Mouse (Mus musculus): ENCODE results near the gene Snrnp48. TPM values are rescaled to one million over a fixed set of nuclear protein-coding genes. Genes with fewer than 3 reads are reported as not detected.

Gene Snrnp48
- total RNA-seq (2014; rRNA removed) (7.8 and 10.4 TPM in 2 replicates), polyA plus RNA-seq (2015; fragmentation: Nextera tagmentation; extraction: Ambion mirVana) (17.7 and 23.0 TPM in 2 replicates)

DNA sequence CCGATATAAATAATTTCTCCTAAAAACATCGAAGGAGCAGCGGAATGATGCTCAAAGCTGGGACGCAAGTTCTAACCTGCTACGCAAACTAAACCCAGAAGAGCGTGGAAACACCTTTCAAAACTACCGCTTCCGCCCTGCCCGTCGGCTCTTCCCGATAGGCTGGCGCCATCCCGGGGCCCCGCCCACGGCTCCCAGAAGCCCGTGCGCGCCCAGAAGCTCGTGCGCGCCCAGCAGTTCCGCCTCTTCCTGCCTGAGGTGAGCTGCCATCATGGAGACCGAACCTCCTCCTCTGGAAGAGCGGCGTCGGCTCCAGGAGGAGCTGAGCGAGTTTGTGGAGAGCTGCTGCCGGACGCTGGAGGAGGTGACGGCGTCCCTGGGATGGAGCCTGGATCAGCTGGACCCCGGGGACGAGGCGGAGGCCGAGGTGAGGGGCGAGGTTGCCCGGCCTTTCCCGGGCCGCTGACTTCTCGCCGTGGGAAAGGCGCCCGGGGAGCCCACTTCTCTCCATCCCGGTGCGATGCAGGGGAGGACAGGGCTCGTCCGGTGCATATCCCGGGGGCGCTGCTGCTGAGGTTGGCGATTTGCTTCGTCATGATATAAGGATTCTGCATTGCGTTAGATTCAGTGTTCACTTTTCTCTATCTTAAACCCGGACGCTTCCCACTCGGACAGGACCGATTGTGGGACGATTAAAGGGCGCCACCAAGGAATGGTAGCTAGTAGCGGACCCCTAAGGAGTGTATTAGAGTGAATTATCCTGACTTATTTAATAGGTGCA, at the start of gene Snrnp48:
TSS of gene Snrnp48 (plus strand) at position 237 of the 781 bp plus-strand sequence.
- Histone ChIP-seq H3K9me3 (ENCODE audit: low read length) (no peaks in the 10 kb centered on the region), H3K4me2 (ENCODE audit: low read depth, low read length) (peak within 1 kb of the TSS; percentile 78), H3K4me3 (ENCODE audit: low read length) (peak within 1 kb of the TSS; percentile 92), H3K4me1 (ENCODE audit: insufficient read depth, low read length) (0 out of 2 replicates have a peak, but pooled peaks cover 3% of the 10 kb centered on the region), H3K27ac (peak within 1 kb of the TSS; percentile 90), H3K27me3 (ENCODE audit: insufficient read depth, low read length) (no peaks in the 10 kb centered on the region), H3K36me3 (ENCODE audit: insufficient read depth, low read length) (no peaks in the 10 kb centered on the region), H3K9ac (replicated peaks; ENCODE audit: low read length) (peak within 1 kb of the TSS; percentile 80)
- peak; percentile 100 for ATAC-seq
- WGBS = 1% methylated on average over 59 of the region's 59 CpGs
- no peak for TF ChIP-seq CTCF (IDR thresholded peaks at IDR 0.05; ENCODE audit: low read depth)
- DNase-seq (ENCODE audit: low spot score) = peak; percentile 96

DNA sequence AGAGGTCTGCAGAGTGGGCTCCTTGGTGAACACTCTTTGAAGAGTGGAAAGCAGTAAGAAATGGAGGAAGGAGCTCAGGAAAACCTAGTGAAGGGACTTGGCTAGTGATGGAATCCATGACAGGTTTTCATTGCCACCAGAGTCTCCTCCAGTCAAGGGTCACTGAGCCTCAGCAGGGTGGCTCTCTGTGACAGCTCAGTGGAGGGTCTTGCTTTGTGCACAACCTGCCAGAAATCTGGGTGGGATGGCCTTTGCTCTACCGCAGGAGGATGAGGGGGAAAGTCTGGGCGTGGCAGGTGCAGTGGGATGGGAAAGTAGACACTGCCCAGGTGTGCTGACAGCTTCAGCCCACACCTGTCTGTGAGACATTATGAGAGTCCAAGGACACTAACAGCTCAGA, 49.2 kb upstream of the Snrnp48 start:
- no peak overlapping the region for H3K9ac ChIP-seq (replicated peaks; ENCODE audit: low read length)
- no peak for TF ChIP-seq CTCF (IDR thresholded peaks at IDR 0.05; ENCODE audit: low read depth)
- ATAC-seq (no peak), DNase-seq (ENCODE audit: low spot score) (no peak)
- no peak overlapping the region for H3K4me2 ChIP-seq (ENCODE audit: low read depth, low read length)
- 5% methylated on average over 2 of the region's 2 CpGs for WGBS
- H3K9me3 ChIP-seq (ENCODE audit: low read length) = no peaks in the 10 kb centered on the region
- peaks cover 9% of the 10 kb centered on the region; the same call in 1 of the 2 replicates for H3K4me1 ChIP-seq (ENCODE audit: insufficient read depth, low read length)
- no peaks in the 10 kb centered on the region for H3K36me3 ChIP-seq (ENCODE audit: insufficient read depth, low read length)
- H3K27ac ChIP-seq = no peak overlapping the region
- peaks cover 51% of the 10 kb centered on the region for H3K27me3 ChIP-seq (ENCODE audit: insufficient read depth, low read length)
- H3K4me3 ChIP-seq (ENCODE audit: low read length) = no peak overlapping the region

DNA sequence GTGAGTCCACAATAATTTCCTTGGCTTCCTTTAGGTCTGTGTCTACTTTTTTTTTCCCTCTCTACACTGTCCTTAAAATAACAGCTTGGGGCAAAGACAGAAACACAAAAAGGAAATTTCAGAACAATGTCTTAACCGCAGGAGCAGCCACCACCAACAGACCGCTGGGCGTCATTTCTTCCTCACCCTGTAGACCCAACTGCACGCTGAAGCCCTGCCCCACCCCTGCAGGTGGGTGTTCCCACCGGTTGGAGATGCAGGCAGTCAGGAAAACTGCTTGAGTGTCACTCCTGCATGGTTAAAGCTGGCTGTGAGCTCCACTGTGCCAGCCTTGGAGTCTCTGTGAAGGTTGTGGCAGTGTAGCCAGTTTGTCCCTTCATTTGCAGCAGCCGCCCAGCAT, 47.1 kb upstream of the Snrnp48 start:
- no peak overlapping the region for H3K4me2 ChIP-seq (ENCODE audit: low read depth, low read length)
- peaks cover 34% of the 10 kb centered on the region for H3K27me3 ChIP-seq (ENCODE audit: insufficient read depth, low read length)
- H3K4me3 ChIP-seq (ENCODE audit: low read length) = no peak overlapping the region
- H3K27ac ChIP-seq = no peak overlapping the region
- DNase-seq (ENCODE audit: low spot score) = no peak
- no peaks in the 10 kb centered on the region for H3K4me1 ChIP-seq (ENCODE audit: insufficient read depth, low read length)
- TF ChIP-seq CTCF (IDR thresholded peaks at IDR 0.05; ENCODE audit: low read depth) = no peak
- 25% methylated on average over 6 of the region's 6 CpGs for WGBS
- no peaks in the 10 kb centered on the region for H3K9me3 ChIP-seq (ENCODE audit: low read length)
- H3K9ac ChIP-seq (replicated peaks; ENCODE audit: low read length) = no peak overlapping the region
- H3K36me3 ChIP-seq (ENCODE audit: insufficient read depth, low read length) = no peaks in the 10 kb centered on the region
- no peak for ATAC-seq

DNA sequence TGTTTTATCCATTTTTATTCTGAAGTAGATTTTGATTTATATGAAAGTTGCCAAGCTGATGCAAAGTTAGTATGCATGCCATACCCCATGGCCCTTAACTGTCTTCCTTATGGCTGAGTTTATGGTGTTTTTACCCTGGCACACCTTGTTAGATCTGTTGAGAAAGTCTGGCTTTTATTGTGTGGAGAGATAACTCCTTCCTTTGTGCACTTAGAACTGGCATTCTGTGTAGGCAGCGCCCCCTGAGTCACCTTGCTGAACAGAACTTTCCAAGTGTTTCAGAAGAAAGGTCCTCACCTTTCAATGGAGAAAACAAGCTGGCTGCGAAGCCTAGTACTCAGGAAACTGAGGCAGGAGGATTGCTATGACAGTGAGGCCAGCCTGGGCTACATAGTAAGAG, 42.7 kb upstream of the Snrnp48 start:
- WGBS = 78% methylated on average over 2 of the region's 2 CpGs
- no peak for TF ChIP-seq CTCF (IDR thresholded peaks at IDR 0.05; ENCODE audit: low read depth)
- DNase-seq (ENCODE audit: low spot score) (no peak), ATAC-seq (no peak)
- Histone ChIP-seq H3K4me1 (ENCODE audit: insufficient read depth, low read length) (no peaks in the 10 kb centered on the region), H3K4me3 (ENCODE audit: low read length) (no peak overlapping the region), H3K9ac (replicated peaks; ENCODE audit: low read length) (no peak overlapping the region), H3K9me3 (ENCODE audit: low read length) (no peaks in the 10 kb centered on the region), H3K4me2 (ENCODE audit: low read depth, low read length) (no peak overlapping the region), H3K27ac (no peak overlapping the region), H3K27me3 (ENCODE audit: insufficient read depth, low read length) (peaks cover under 1% of the 10 kb centered on the region), H3K36me3 (ENCODE audit: insufficient read depth, low read length) (no peaks in the 10 kb centered on the region)

DNA sequence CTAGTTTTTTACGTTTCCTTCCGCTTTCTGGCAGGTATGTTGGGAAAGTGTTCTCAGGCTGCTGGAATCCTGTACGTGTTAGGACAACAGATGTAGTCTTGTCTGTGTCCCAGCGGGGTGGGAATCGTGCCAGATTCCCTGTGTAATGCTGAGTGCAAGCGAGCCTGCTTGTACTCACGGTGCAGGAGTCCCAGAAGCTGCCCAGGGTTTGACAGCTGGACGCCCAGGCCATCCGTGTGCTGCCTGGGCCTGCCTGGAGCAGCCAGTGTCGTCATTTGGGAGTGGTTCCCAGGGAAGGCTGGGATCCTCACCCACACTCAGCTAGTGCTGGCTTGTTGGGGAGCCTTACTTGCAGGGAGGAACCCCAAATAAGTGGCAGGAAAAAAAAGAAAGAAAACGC, 42.1 kb upstream of the Snrnp48 start:
- H3K4me3 ChIP-seq (ENCODE audit: low read length) = no peak overlapping the region
- H3K27me3 ChIP-seq (ENCODE audit: insufficient read depth, low read length) = no peaks in the 10 kb centered on the region; the same call in 1 of the 2 replicates
- no peaks in the 10 kb centered on the region for H3K36me3 ChIP-seq (ENCODE audit: insufficient read depth, low read length)
- H3K27ac ChIP-seq = no peak overlapping the region
- ATAC-seq = peak; percentile 73; the same call in 1 of the 2 replicates
- no peaks in the 10 kb centered on the region for H3K4me1 ChIP-seq (ENCODE audit: insufficient read depth, low read length)
- no peak for TF ChIP-seq CTCF (IDR thresholded peaks at IDR 0.05; ENCODE audit: low read depth)
- no peaks in the 10 kb centered on the region for H3K9me3 ChIP-seq (ENCODE audit: low read length)
- 33% methylated on average over 11 of the region's 11 CpGs for WGBS
- H3K9ac ChIP-seq (replicated peaks; ENCODE audit: low read length) = no peak overlapping the region
- H3K4me2 ChIP-seq (ENCODE audit: low read depth, low read length) = no peak overlapping the region
- DNase-seq (ENCODE audit: low spot score) = peak; percentile 76

DNA sequence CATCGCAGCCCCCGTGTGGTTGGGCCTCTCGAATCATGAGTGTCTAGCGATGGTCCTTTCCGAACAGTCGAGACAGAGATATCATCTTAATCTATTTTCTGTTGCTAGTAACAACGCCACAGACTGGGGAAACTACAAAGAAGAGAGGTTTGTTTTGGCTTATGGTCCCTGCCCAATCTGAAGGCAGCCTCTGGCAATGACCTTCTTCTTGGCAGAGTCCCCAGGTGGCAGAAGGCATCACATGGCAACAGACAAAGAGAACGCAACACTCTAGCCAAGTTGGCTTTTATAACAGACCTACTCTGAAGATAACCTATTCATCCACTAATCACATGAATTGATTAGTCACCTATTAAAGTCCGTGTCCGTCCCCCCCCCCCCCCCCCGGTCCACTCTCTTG, 39.8 kb upstream of the Snrnp48 start:
- Histone ChIP-seq H3K9ac (replicated peaks; ENCODE audit: low read length) (no peak overlapping the region), H3K4me3 (ENCODE audit: low read length) (no peak overlapping the region), H3K9me3 (ENCODE audit: low read length) (no peaks in the 10 kb centered on the region), H3K27me3 (ENCODE audit: insufficient read depth, low read length) (no peaks in the 10 kb centered on the region), H3K36me3 (ENCODE audit: insufficient read depth, low read length) (no peaks in the 10 kb centered on the region), H3K4me2 (ENCODE audit: low read depth, low read length) (no peak overlapping the region), H3K4me1 (ENCODE audit: insufficient read depth, low read length) (no peaks in the 10 kb centered on the region), H3K27ac (no peak overlapping the region)
- DNase-seq (ENCODE audit: low spot score) (peak; percentile 49), ATAC-seq (peak; percentile 49; the same call in 1 of the 2 replicates)
- 70% methylated on average over 11 of the region's 11 CpGs for WGBS
- TF ChIP-seq CTCF (IDR thresholded peaks at IDR 0.05; ENCODE audit: low read depth) = no peak

DNA sequence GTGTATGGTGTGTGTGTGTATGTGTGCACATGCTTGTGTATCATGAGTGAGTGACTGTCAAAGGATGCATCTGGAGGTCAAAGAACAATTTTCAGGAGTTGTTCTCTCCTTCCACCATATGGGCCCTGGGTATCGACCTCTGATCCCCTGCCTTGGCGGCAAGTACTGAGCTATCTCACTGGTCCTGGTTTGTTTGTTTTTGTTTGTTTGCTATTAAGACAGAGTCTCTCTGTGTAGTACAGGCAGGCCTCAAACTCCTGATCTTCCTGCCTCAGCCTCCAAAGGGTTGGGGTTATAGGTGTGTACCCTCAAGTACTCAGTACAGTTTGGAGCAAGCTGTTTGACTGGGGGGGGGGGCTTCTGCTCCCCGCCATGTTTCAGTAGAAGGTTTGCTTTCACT, 37.7 kb upstream of the Snrnp48 start:
- Histone ChIP-seq H3K9ac (replicated peaks; ENCODE audit: low read length) (no peak overlapping the region), H3K4me1 (ENCODE audit: insufficient read depth, low read length) (no peaks in the 10 kb centered on the region), H3K4me3 (ENCODE audit: low read length) (no peak overlapping the region), H3K27me3 (ENCODE audit: insufficient read depth, low read length) (no peaks in the 10 kb centered on the region), H3K9me3 (ENCODE audit: low read length) (no peaks in the 10 kb centered on the region), H3K36me3 (ENCODE audit: insufficient read depth, low read length) (no peaks in the 10 kb centered on the region), H3K27ac (no peak overlapping the region), H3K4me2 (ENCODE audit: low read depth, low read length) (no peak overlapping the region)
- no peak for TF ChIP-seq CTCF (IDR thresholded peaks at IDR 0.05; ENCODE audit: low read depth)
- no peak for DNase-seq (ENCODE audit: low spot score)
- no peak for ATAC-seq
- 89% methylated on average over 3 of the region's 3 CpGs for WGBS

All from hindbrain, postnatal 0 days (tissue).